In genomic region chr8:117537751-117538150, GRCm38 (mm10) we compare ENCODE assay signal across 17 mouse cellular contexts. TPM values are rescaled to one million over a fixed set of nuclear protein-coding genes. Genes with fewer than 3 reads are reported as not detected.
DNase-seq lines count a peak whose midpoint lies in the region; ATAC-seq and TF ChIP-seq lines count a peak whose summit lies in the region.
"Had no signal": no experiment of that assay in that cellular context is flagged by ENCODE, and none has a peak within 500 bp of the region (broad histone marks: within the 10 kb centered on the region; RNA-seq: fewer than 3 reads in every experiment).

No protein-coding gene starts in this region.

- no peak for TF ChIP-seq CTCF in liver, postnatal 0 days (IDR thresholded peaks at IDR 0.05; ENCODE audit: low read depth)
- TF ChIP-seq CTCF in stomach, postnatal 0 days (IDR thresholded peaks at IDR 0.05; ENCODE audit: low read depth): no peak

- no peak overlapping the region for H3K4me3 ChIP-seq in heart, embryonic 11.5 days (ENCODE audit: low read depth, low read length)
- no peak overlapping the region for H3K4me3 ChIP-seq in heart, embryonic 12.5 days
- no peak overlapping the region for H3K4me3 ChIP-seq in liver, postnatal 0 days (ENCODE audit: low read depth, low read length)
- H3K4me3 ChIP-seq in stomach, postnatal 0 days (ENCODE audit: low read depth, low read length): no peak overlapping the region
- H3K4me3 ChIP-seq: embryonic facial prominence, embryonic 12.5 days; heart, embryonic 13.5 days; hindbrain, embryonic 10.5 days had no signal

- H3K27me3 ChIP-seq in heart, embryonic 11.5 days (ENCODE audit: control insufficient read depth, insufficient read depth, low read length): no peaks in the 10 kb centered on the region
- H3K27me3 ChIP-seq in heart, embryonic 12.5 days (replicated peaks): no peaks in the 10 kb centered on the region
- H3K27me3 ChIP-seq in liver, postnatal 0 days (ENCODE audit: insufficient read depth, low read length): no peaks in the 10 kb centered on the region
- no peaks in the 10 kb centered on the region for H3K27me3 ChIP-seq in stomach, postnatal 0 days (ENCODE audit: control insufficient read depth, insufficient read depth, low read length)
- H3K27me3 ChIP-seq: embryonic facial prominence, embryonic 12.5 days; heart, embryonic 13.5 days had no signal

- no peak for TF ChIP-seq EP300 in liver, postnatal 0 days (IDR thresholded peaks at IDR 0.05; ENCODE audit: low read depth)
- no peak for TF ChIP-seq EP300 in stomach, postnatal 0 days (optimal IDR thresholded peaks at IDR 0.05)

- ATAC-seq in heart, embryonic 11.5 days (replicated peaks; ENCODE audit: insufficient number of reproducible peaks, low FRiP score, low TSS enrichment): 0 out of 2 replicates have a peak, but pooled peaks have one; percentile 16
- no peak for ATAC-seq in heart, embryonic 12.5 days (ENCODE audit: insufficient number of reproducible peaks, low FRiP score)
- ATAC-seq in liver, postnatal 0 days: no peak
- ATAC-seq in stomach, postnatal 0 days (ENCODE audit: low FRiP score, low TSS enrichment): no peak
- ATAC-seq: activated CD4-positive, CD25-positive, alpha-beta regulatory T cell, adult 4 months had no signal

- 61% methylated on average over 7 of the region's 7 CpGs for WGBS in heart, embryonic 11.5 days (ENCODE audit: insufficient replicate concordance)
- WGBS in heart, embryonic 12.5 days: 63% methylated on average over 7 of the region's 7 CpGs
- WGBS in liver, postnatal 0 days (ENCODE audit: insufficient replicate concordance): 35% methylated on average over 7 of the region's 7 CpGs
- WGBS in stomach, postnatal 0 days: 61% methylated on average over 7 of the region's 7 CpGs

- no peak overlapping the region for H3K9ac ChIP-seq in heart, embryonic 11.5 days (ENCODE audit: low read depth, low read length)
- no peak overlapping the region for H3K9ac ChIP-seq in heart, embryonic 12.5 days
- H3K9ac ChIP-seq in liver, postnatal 0 days (replicated peaks): no peak overlapping the region
- no peak overlapping the region for H3K9ac ChIP-seq in stomach, postnatal 0 days (ENCODE audit: low read length)
- H3K9ac ChIP-seq: embryonic facial prominence, embryonic 12.5 days; heart, embryonic 13.5 days had no signal

- no peaks in the 10 kb centered on the region for H3K9me3 ChIP-seq in heart, embryonic 11.5 days (replicated peaks; ENCODE audit: control insufficient read depth, low read length)
- H3K9me3 ChIP-seq in heart, embryonic 12.5 days (replicated peaks): peaks cover 4% of the 10 kb centered on the region; the same call in 1 of the 2 replicates
- no peaks in the 10 kb centered on the region for H3K9me3 ChIP-seq in liver, postnatal 0 days (ENCODE audit: low read length)
- H3K9me3 ChIP-seq in stomach, postnatal 0 days (ENCODE audit: control insufficient read depth, low read length): no peaks in the 10 kb centered on the region
- H3K9me3 ChIP-seq: embryonic facial prominence, embryonic 12.5 days had no signal

- H3K4me2 ChIP-seq in heart, embryonic 11.5 days: no peak overlapping the region
- no peak overlapping the region for H3K4me2 ChIP-seq in heart, embryonic 12.5 days
- peak overlapping the region; percentile 32; the same call in 1 of the 2 replicates for H3K4me2 ChIP-seq in liver, postnatal 0 days (ENCODE audit: low read depth, low read length)
- no peak overlapping the region for H3K4me2 ChIP-seq in stomach, postnatal 0 days (replicated peaks; ENCODE audit: low read depth)
- H3K4me2 ChIP-seq: embryonic facial prominence, embryonic 12.5 days; heart, embryonic 13.5 days had no signal

- peaks cover 6% of the 10 kb centered on the region for H3K4me1 ChIP-seq in heart, embryonic 11.5 days (ENCODE audit: control insufficient read depth, insufficient read depth, low read length)
- peaks cover 31% of the 10 kb centered on the region for H3K4me1 ChIP-seq in heart, embryonic 12.5 days (replicated peaks)
- peaks cover 10% of the 10 kb centered on the region; the same call in 1 of the 2 replicates for H3K4me1 ChIP-seq in liver, postnatal 0 days (ENCODE audit: insufficient read depth)
- H3K4me1 ChIP-seq in stomach, postnatal 0 days (replicated peaks; ENCODE audit: control insufficient read depth, insufficient read depth): no peaks in the 10 kb centered on the region
- H3K4me1 ChIP-seq: embryonic facial prominence, embryonic 12.5 days had no signal

- H3K36me3 ChIP-seq in heart, embryonic 11.5 days (ENCODE audit: control insufficient read depth, insufficient read depth, low read length): no peaks in the 10 kb centered on the region
- H3K36me3 ChIP-seq in heart, embryonic 12.5 days: no peaks in the 10 kb centered on the region
- H3K36me3 ChIP-seq in liver, postnatal 0 days (replicated peaks; ENCODE audit: insufficient read depth, low read length): no peaks in the 10 kb centered on the region
- H3K36me3 ChIP-seq in stomach, postnatal 0 days (ENCODE audit: control insufficient read depth, insufficient read depth, low read length): no peaks in the 10 kb centered on the region
- H3K36me3 ChIP-seq: embryonic facial prominence, embryonic 12.5 days; heart, embryonic 13.5 days; hindbrain, embryonic 10.5 days had no signal

- peak; percentile 48 to 73 for DNase-seq in spleen, postnatal 4 days (ENCODE audit: low spot score in 2 of 2)
- DNase-seq in spleen, adult 18-20 months: no peak
- peak; percentile 35 for DNase-seq in liver, postnatal 0 days
- no peak for DNase-seq in urinary bladder, postnatal 4 days (ENCODE audit: low spot score in 2 of 2)
- no peak for DNase-seq in adrenal gland, adult (ENCODE audit: inconsistent age in 2 of 2, low spot score in 1 of 2)
- DNase-seq in stomach, postnatal 0 days (ENCODE audit: low spot score): no peak
- DNase-seq: adrenal gland, postnatal 36 days; cerebellum, postnatal 36 days; gastrocnemius, postnatal 14 days; thymus, adult 18-20 months had no signal

- H3K27ac ChIP-seq in heart, embryonic 11.5 days (ENCODE audit: low read depth, low read length): no peak overlapping the region
- no peak overlapping the region for H3K27ac ChIP-seq in heart, embryonic 12.5 days (ENCODE audit: poor library complexity, severe bottlenecking)
- peak overlapping the region; percentile 46; the same call in 1 of the 2 replicates for H3K27ac ChIP-seq in liver, postnatal 0 days (ENCODE audit: low read depth)
- H3K27ac ChIP-seq in stomach, postnatal 0 days (replicated peaks): no peak overlapping the region
- H3K27ac ChIP-seq: embryonic facial prominence, embryonic 12.5 days; heart, embryonic 13.5 days; hindbrain, embryonic 10.5 days; kidney, postnatal 0 days had no signal

RNA-seq across cellular contexts. Expression of gene Plcg2, which starts 39.7 kb away (rescaled TPM):
- polyA plus RNA-seq in heart, embryonic 11.5 days (2014; fragmentation: Nextera tagmentation; extraction: Ambion mirVana): 4.7 and 6.7 TPM in 2 replicates
- 8.4 and 9.2 TPM in 2 replicates for polyA plus RNA-seq in heart, embryonic 12.5 days (2016; fragmentation: Nextera tagmentation; extraction: Ambion mirVana)
- polyA plus RNA-seq in liver, postnatal 0 days (2015; fragmentation: Nextera tagmentation; extraction: Ambion mirVana): 5.9 and 7.3 TPM in 2 replicates
- polyA plus RNA-seq in stomach, postnatal 0 days (2015; fragmentation: Nextera tagmentation; extraction: Ambion mirVana): 2.3 and 2.4 TPM in 2 replicates

Comparison
In these comparisons a context has a peak if more than half of its experiments do, and no peak if none do; other contexts are left out.
1. DNase-seq: peak in spleen, postnatal 4 days (2 of 2) and liver, postnatal 0 days (single experiment); none in spleen, adult 18-20 months (0 of 2), urinary bladder, postnatal 4 days (0 of 2), adrenal gland, adult (0 of 2) and stomach, postnatal 0 days (single experiment).